Mouse (Mus musculus) bone marrow macrophage, adult 2 months (primary cell): ENCODE measurements around the gene Med17.

Source experiments
- CTCF ChIP-seq: IDR thresholded peaks from 2 replicates; pipeline ENCODE4 v1.5.1; 2012; ENCODE audit warnings: low read depth, mild to moderate bottlenecking, low read length, moderate library complexity
- POLR2A ChIP-seq: IDR thresholded peaks from 2 replicates; pipeline ENCODE4 v1.6.1; 2012; ENCODE audit warnings: mild to moderate bottlenecking, low read depth, low read length, borderline replicate concordance

- TF ChIP-seq POLR2A (no peak), CTCF (no peak)
Observed at GRCm38 (mm10) chr9:15250376-15250775, 29.4 kb downstream of the Med17 start.
